Comparison of ENCODE assay signal across 12 mouse cellular contexts in the genomic region with DNA sequence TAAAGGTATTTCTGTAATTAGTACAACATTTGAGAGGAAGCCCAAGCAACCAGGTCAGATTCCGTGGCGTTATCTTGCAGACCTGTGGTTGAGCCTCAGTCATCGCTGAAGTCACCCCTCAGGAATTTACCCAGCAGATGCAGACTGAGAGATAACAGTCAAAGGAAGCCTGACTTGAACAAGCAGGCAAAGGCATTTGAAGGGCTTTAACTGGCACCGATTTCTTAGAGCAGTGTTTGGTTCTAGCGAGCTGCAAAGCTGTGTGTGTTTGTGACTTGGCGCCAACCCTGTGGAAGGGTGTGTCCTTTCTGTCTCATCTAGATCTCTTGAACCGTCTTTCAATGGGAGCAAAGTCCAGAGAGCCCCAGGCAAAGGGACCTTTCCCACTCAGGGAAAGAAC. TPM values are rescaled to one million over a fixed set of nuclear protein-coding genes. Genes with fewer than 3 reads are reported as not detected.
DNase-seq lines count a peak whose midpoint lies in the region; ATAC-seq and TF ChIP-seq lines count a peak whose summit lies in the region.
"Had no signal": no experiment of that assay in that cellular context is flagged by ENCODE, and none has a peak within 500 bp of the region (broad histone marks: within the 10 kb centered on the region; RNA-seq: fewer than 3 reads in every experiment).

No protein-coding gene starts in this region.

- H3K9ac ChIP-seq in heart, embryonic 16.5 days (ENCODE audit: low read length), result 0 out of 2 replicates have a peak overlapping the region, but pooled peaks have one; percentile 28
- no peak overlapping the region for H3K9ac ChIP-seq in liver, postnatal 0 days (replicated peaks)
- no peak overlapping the region for H3K9ac ChIP-seq in stomach, embryonic 14.5 days (replicated peaks; ENCODE audit: low read depth, low read length)
- H3K9ac ChIP-seq: neural tube, embryonic 12.5 days had no signal

- peaks cover 50% of the 10 kb centered on the region for H3K4me1 ChIP-seq in heart, embryonic 16.5 days (ENCODE audit: control insufficient read depth, insufficient read depth, low read length)
- H3K4me1 ChIP-seq in liver, postnatal 0 days (ENCODE audit: insufficient read depth), result peaks cover 41% of the 10 kb centered on the region
- peaks cover 22% of the 10 kb centered on the region; the same call in 1 of the 2 replicates for H3K4me1 ChIP-seq in stomach, embryonic 14.5 days (ENCODE audit: control insufficient read depth, insufficient read depth, low read length)

- no peaks in the 10 kb centered on the region for H3K36me3 ChIP-seq in heart, embryonic 16.5 days (ENCODE audit: control insufficient read depth, insufficient read depth)
- no peaks in the 10 kb centered on the region; the same call in 1 of the 2 replicates for H3K36me3 ChIP-seq in liver, postnatal 0 days (replicated peaks; ENCODE audit: insufficient read depth, low read length)
- H3K36me3 ChIP-seq in stomach, embryonic 14.5 days (ENCODE audit: control insufficient read depth, insufficient read depth, low read length), result no peaks in the 10 kb centered on the region
- H3K36me3 ChIP-seq: hindbrain, embryonic 10.5 days; neural tube, embryonic 12.5 days had no signal

- no peaks in the 10 kb centered on the region for H3K9me3 ChIP-seq in heart, embryonic 16.5 days (replicated peaks; ENCODE audit: control insufficient read depth, low read length)
- H3K9me3 ChIP-seq in liver, postnatal 0 days (ENCODE audit: low read length), result no peaks in the 10 kb centered on the region
- no peaks in the 10 kb centered on the region for H3K9me3 ChIP-seq in stomach, embryonic 14.5 days (ENCODE audit: control insufficient read depth, low read depth, low read length)
- H3K9me3 ChIP-seq: hindbrain, embryonic 10.5 days; neural tube, embryonic 12.5 days had no signal

- ATAC-seq in heart, embryonic 16.5 days (replicated peaks; ENCODE audit: extremely low read depth, insufficient read depth, low FRiP score), result no peak
- peak; percentile 74 for ATAC-seq in liver, postnatal 0 days
- ATAC-seq in stomach, embryonic 14.5 days (ENCODE audit: insufficient number of reproducible peaks, insufficient read depth, low FRiP score, low read depth), result peak; percentile 33; the same call in 1 of the 2 replicates
- ATAC-seq: forebrain, embryonic 14.5 days had no signal

- no peak overlapping the region for H3K4me3 ChIP-seq in heart, embryonic 16.5 days (ENCODE audit: low read length)
- H3K4me3 ChIP-seq in liver, postnatal 0 days (ENCODE audit: low read depth, low read length), result no peak overlapping the region
- H3K4me3 ChIP-seq in stomach, embryonic 14.5 days (ENCODE audit: low read depth, low read length), result no peak overlapping the region
- H3K4me3 ChIP-seq: hindbrain, embryonic 10.5 days; neural tube, embryonic 12.5 days had no signal

- H3K27me3 ChIP-seq in heart, embryonic 16.5 days (ENCODE audit: control insufficient read depth, insufficient read depth, low read length), result no peaks in the 10 kb centered on the region; the same call in 1 of the 2 replicates
- no peaks in the 10 kb centered on the region for H3K27me3 ChIP-seq in liver, postnatal 0 days (ENCODE audit: insufficient read depth, low read length)
- no peaks in the 10 kb centered on the region for H3K27me3 ChIP-seq in stomach, embryonic 14.5 days (ENCODE audit: control insufficient read depth, insufficient read depth, low read length)

- WGBS in heart, embryonic 16.5 days, result 7% methylated on average over 7 of the region's 7 CpGs
- 14% methylated on average over 7 of the region's 7 CpGs for WGBS in liver, postnatal 0 days (ENCODE audit: insufficient replicate concordance)
- 31% methylated on average over 7 of the region's 7 CpGs for WGBS in stomach, embryonic 14.5 days

- TF ChIP-seq CTCF in liver, postnatal 0 days (IDR thresholded peaks at IDR 0.05; ENCODE audit: low read depth), result no peak

- peak; percentile 95 for TF ChIP-seq EP300 in liver, postnatal 0 days (IDR thresholded peaks at IDR 0.05; ENCODE audit: low read depth)

- H3K27ac ChIP-seq in heart, embryonic 16.5 days (ENCODE audit: low read length), result peak overlapping the region; percentile 75
- no peak overlapping the region for H3K27ac ChIP-seq in liver, postnatal 0 days (ENCODE audit: low read depth)
- no peak overlapping the region for H3K27ac ChIP-seq in stomach, embryonic 14.5 days (ENCODE audit: low read length)
- H3K27ac ChIP-seq: hindbrain, embryonic 10.5 days; neural tube, embryonic 12.5 days had no signal

- 0 out of 2 replicates have a peak overlapping the region, but pooled peaks have one; percentile 4 for H3K4me2 ChIP-seq in heart, embryonic 16.5 days (ENCODE audit: low read depth, low read length)
- peak overlapping the region; percentile 42; the same call in 1 of the 2 replicates for H3K4me2 ChIP-seq in liver, postnatal 0 days (ENCODE audit: low read depth, low read length)
- no peak overlapping the region for H3K4me2 ChIP-seq in stomach, embryonic 14.5 days (replicated peaks; ENCODE audit: low read depth, low read length)
- H3K4me2 ChIP-seq: neural tube, embryonic 12.5 days had no signal

- DNase-seq in heart, adult 11 months, result no peak
- DNase-seq in c-Kit-positive CD71-negative TER-119-negative erythroid progenitor cells, embryonic 14.5 days (ENCODE audit: low read depth), result peak; percentile 54
- DNase-seq in liver, postnatal 0 days, result peak; percentile 27
- no peak for DNase-seq in kidney, postnatal 14 days
- DNase-seq in left cerebral cortex, adult 18-20 months (ENCODE audit: low spot score in 2 of 2), result no peak
- DNase-seq in B cell, adult 2 months, result no peak
- DNase-seq: kidney, postnatal 4 days had no signal

RNA-seq across cellular contexts. Expression of gene Tbc1d7, which starts 22.0 kb away (rescaled TPM):
- polyA plus RNA-seq in heart, embryonic 16.5 days (2015; fragmentation: Nextera tagmentation; extraction: Ambion mirVana), result 57.7 and 57.8 TPM in 2 replicates
- 11.7 and 12.9 TPM in 2 replicates for polyA plus RNA-seq in liver, postnatal 0 days (2015; fragmentation: Nextera tagmentation; extraction: Ambion mirVana)
- polyA plus RNA-seq in stomach, embryonic 14.5 days (2014; fragmentation: Nextera tagmentation; extraction: Ambion mirVana), result 47.8 and 51.6 TPM in 2 replicates
- 10 to 100 TPM; 27.6 to 28.2 TPM for total RNA-seq in left cerebral cortex, adult 18-20 months (2021)

Comparison
In these comparisons a context has a peak if more than half of its experiments do, and no peak if none do; other contexts are left out.
1. DNase-seq: peak in c-Kit-positive CD71-negative TER-119-negative erythroid progenitor cells, embryonic 14.5 days (single experiment) and liver, postnatal 0 days (single experiment); none in heart, adult 11 months (single experiment), kidney, postnatal 14 days (single experiment), left cerebral cortex, adult 18-20 months (0 of 2) and B cell, adult 2 months (0 of 2).